Mouse (Mus musculus) limb, embryonic 14.5 days (tissue): ENCODE measurements around the gene Brd7. TPM values are rescaled to one million over a fixed set of nuclear protein-coding genes. Genes with fewer than 3 reads are reported as not detected.

Experiments used
- ATAC-seq: fragments of 200-750 bp; cut with Nextera tagmentation; 2 replicates; pipeline ENCODE4 v1.8.0; 2017; ENCODE audit warnings: low read depth, moderate number of reproducible peaks, moderate TSS enrichment; ENCODE audit not compliant: low FRiP score
- DNase-seq: peaks from one replicate; pipeline ENCODE4 v3.0.0-alpha.2; 2015; ENCODE audit warnings: low spot score
- H3K27ac ChIP-seq: fragments of 300-500 bp; sonication (generic); replicated peaks from 2 replicates; pipeline ENCODE4 v1.5.1; 2014; ENCODE audit warnings: low read depth, mild to moderate bottlenecking, low read length, moderate library complexity, mixed read lengths
- H3K27me3 ChIP-seq: fragments of 300-500 bp; sonication (generic); 2 replicates; pipeline ENCODE4 v1.6.1; 2014; ENCODE audit warnings: low read length, mixed read lengths; ENCODE audit not compliant: control insufficient read depth, insufficient read depth
- H3K36me3 ChIP-seq: fragments of 300-500 bp; sonication (generic); 2 replicates; pipeline ENCODE4 v1.6.1; 2014; ENCODE audit warnings: mild to moderate bottlenecking, low read length, moderate library complexity, mixed read lengths; ENCODE audit not compliant: control insufficient read depth, insufficient read depth
- H3K4me1 ChIP-seq: fragments of 300-500 bp; sonication (generic); 2 replicates; pipeline ENCODE4 v1.6.1; 2014; ENCODE audit warnings: antibody characterized with exemption, low read length, mixed read lengths; ENCODE audit not compliant: control insufficient read depth, insufficient read depth
- H3K4me2 ChIP-seq: fragments of 300-500 bp; sonication (generic); replicated peaks from 2 replicates; pipeline ENCODE4 v1.6.1; 2014; ENCODE audit warnings: low read depth, mild to moderate bottlenecking, low read length, moderate library complexity; ENCODE audit not compliant: severe bottlenecking
- H3K4me3 ChIP-seq: fragments of 300-500 bp; sonication (generic); replicated peaks from 2 replicates; pipeline ENCODE4 v1.5.1; 2014; ENCODE audit warnings: low read length
- H3K9ac ChIP-seq: fragments of 300-500 bp; sonication (generic); 2 replicates; pipeline ENCODE4 v1.6.1; 2014; ENCODE audit warnings: mild to moderate bottlenecking, low read depth, low read length, moderate library complexity; ENCODE audit not compliant: severe bottlenecking
- H3K9me3 ChIP-seq: fragments of 300-500 bp; sonication (generic); 2 replicates; pipeline ENCODE4 v1.6.1; 2016; ENCODE audit warnings: low read length; ENCODE audit not compliant: control insufficient read depth
- POLR2A ChIP-seq: fragments of 200-500 bp; IDR thresholded peaks from 2 replicates; pipeline ENCODE4 v1.8.0; 2012; ENCODE audit warnings: inconsistent platforms, mild to moderate bottlenecking, moderate library complexity, borderline replicate concordance; ENCODE audit not compliant: insufficient read depth, insufficient read length; ENCODE audit errors: extremely low read depth
- WGBS: fragments of 180-500 bp; shearing (Covaris S2); extraction: QIAGEN DNeasy Blood & Tissue Kit; methylation state at CpG from one replicate; pipeline ENCODE4 v1.1.7; 2014; 5-methylcytosine and 5-hydroxymethylcytosine counted together
- polyA plus RNA-seq, 2 experiments: library from polyadenylated mRNA; depleted of rRNA in 1 of 2; stranded (reverse) in 1 of 2; unstranded in 1 of 2; fragments of >200 nt; fragmentation: Nextera tagmentation in 1 of 2; extraction: Ambion mirVana in 1 of 2; gene quantifications; 2 replicates each; pipeline versions ENCODE4 v1.2.1 to v1.2.3; 2012 to 2014

The Brd7 gene
- polyA plus RNA-seq, 2 experiments: 73.6 to 77.7 TPM

DNA sequence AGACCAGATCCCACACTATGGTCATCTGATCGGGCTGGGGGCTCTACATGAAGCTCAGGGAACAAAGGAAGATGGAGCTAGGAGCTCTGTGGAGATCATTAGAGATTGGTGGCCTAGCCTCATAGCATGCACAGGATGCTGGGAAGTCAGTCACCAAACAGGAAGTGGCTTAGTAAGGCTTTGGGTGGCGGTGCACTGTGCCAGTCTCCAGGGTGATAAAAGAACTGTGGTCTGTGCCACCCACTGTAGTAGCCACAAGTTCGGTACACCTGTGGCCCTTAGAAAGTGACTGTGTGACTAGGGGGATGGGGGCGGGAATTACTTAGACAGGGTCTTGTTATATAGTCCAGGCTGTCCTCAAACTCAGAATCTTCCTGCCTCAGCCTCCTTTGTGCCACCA, 56.2 kb downstream of the Brd7 start:
- WGBS: 89% methylated on average over 4 of the region's 4 CpGs
- TF ChIP-seq POLR2A: no peak
- no peak for ATAC-seq
- no peak overlapping the region for H3K4me3 ChIP-seq
- DNase-seq: no peak
- no peaks in the 10 kb centered on the region for H3K27me3 ChIP-seq
- H3K4me1 ChIP-seq: no peaks in the 10 kb centered on the region
- H3K27ac ChIP-seq: no peak overlapping the region
- no peak overlapping the region for H3K9ac ChIP-seq
- no peak overlapping the region for H3K4me2 ChIP-seq
- no peaks in the 10 kb centered on the region for H3K36me3 ChIP-seq
- no peaks in the 10 kb centered on the region for H3K9me3 ChIP-seq

DNA sequence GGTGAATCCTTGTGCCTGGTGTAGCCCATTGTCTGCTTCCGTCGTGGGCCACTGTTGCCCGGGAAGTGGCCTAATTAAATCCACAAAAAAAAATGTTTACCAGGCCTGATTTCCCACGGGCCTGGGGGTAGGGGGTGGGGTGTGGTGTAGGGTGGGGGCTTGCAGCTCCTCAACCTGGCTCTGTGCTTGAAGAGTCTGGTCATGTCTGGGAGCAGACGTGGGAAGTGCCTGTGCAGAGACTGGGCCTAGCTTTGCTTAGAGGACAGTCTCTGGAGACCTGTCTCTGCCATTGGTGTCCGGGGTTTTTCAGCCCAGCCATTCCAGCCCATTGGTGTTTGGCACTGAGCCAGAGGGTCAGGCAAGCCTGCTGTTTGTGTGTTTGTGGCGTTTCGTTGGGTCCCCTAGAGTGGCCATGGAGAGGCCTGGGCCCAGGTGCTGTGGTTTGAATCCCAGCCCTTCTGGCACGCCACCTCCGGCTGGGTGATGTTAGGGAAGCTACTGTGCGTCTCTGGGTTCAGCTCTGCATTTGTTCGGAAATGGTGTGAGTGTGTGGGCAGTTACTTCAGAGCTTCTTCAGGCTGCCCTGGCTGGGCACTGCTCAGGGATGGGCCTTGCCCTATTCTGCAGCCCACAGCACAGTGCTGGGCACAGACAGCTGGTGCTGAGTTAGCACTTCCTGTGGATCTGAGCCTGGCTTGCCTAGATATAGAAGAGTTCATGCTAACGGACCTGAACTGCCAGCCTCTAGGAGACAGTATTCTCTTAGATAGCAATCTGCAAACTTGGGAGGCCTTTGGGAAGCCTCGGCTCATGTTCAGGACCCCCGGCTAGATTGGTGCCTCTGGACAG, 60.2 kb downstream of the Brd7 start:
- DNase-seq (no peak), ATAC-seq (no peak)
- TF ChIP-seq POLR2A: no peak
- no peaks in the 10 kb centered on the region for H3K9me3 ChIP-seq
- H3K4me3 ChIP-seq: no peak overlapping the region
- no peak overlapping the region for H3K9ac ChIP-seq
- H3K27ac ChIP-seq: no peak overlapping the region
- H3K4me2 ChIP-seq: no peak overlapping the region
- WGBS: 57% methylated on average over 15 of the region's 15 CpGs
- no peaks in the 10 kb centered on the region for H3K4me1 ChIP-seq
- no peaks in the 10 kb centered on the region for H3K36me3 ChIP-seq
- no peaks in the 10 kb centered on the region for H3K27me3 ChIP-seq

DNA sequence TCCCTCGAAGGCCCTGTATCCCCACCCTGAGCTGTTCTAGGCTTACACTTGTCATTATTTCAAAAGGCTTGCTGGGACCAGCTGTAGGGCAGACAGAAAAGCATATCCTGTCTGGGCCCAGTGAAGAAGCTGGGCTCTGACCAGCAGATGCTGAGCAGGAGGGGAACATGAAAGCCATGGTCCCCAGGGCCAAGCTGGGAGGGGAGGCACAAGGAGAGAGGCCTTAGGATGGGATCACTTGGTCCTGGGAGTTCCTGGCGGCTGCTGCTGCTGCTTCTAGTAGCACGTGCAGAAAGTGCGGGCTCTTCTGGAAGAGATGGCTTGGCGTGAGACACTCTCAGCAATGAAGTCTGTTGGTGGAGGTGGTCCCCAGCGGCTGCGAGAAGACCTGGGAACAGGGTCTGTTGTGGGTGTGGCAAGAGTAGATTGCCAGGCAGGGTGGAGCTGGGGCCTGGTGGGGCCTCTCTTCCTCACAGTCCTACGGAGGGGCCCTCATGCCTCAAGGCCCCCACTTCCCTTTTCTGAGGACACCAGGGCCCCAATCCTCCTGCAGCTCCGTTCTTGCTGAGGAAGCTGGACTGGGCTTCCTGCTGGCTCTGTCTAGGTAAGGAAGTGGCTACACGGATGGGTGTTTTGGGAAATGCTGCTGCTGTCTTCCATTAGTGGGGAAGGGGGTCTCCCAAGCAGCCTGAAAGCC, 61.9 kb downstream of the Brd7 start:
- DNase-seq (no peak), ATAC-seq (no peak)
- Histone ChIP-seq H3K9me3 (no peaks in the 10 kb centered on the region), H3K36me3 (no peaks in the 10 kb centered on the region), H3K4me2 (no peak overlapping the region), H3K4me3 (no peak overlapping the region), H3K9ac (no peak overlapping the region), H3K27me3 (no peaks in the 10 kb centered on the region), H3K4me1 (no peaks in the 10 kb centered on the region), H3K27ac (no peak overlapping the region)
- TF ChIP-seq POLR2A: no peak
- 64% methylated on average over 10 of the region's 10 CpGs for WGBS

DNA sequence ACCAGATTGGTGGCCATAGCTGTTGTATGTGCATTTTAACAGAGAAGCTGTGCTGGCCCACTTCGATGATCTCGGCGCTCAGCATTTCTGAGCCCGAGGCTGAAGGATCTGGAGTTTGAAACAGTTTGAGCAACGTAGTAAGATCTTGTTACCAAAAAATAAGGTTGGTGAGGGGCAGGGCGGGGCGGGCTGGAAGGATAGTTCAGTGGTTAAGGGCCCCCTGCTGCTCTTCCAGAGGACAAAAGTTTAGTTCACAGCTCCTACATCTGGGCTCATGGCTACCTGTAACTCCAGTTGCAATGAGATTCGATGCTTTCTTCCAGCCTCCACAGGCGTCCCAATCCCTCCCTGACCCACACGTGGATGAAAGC, 63.3 kb downstream of the Brd7 start:
- Histone ChIP-seq H3K27ac (no peak overlapping the region), H3K9me3 (no peaks in the 10 kb centered on the region), H3K9ac (no peak overlapping the region), H3K4me1 (no peaks in the 10 kb centered on the region), H3K27me3 (no peaks in the 10 kb centered on the region), H3K4me3 (no peak overlapping the region), H3K36me3 (no peaks in the 10 kb centered on the region), H3K4me2 (no peak overlapping the region)
- DNase-seq (no peak), ATAC-seq (no peak)
- 77% methylated on average over 10 of the region's 10 CpGs for WGBS
- no peak for TF ChIP-seq POLR2A

DNA sequence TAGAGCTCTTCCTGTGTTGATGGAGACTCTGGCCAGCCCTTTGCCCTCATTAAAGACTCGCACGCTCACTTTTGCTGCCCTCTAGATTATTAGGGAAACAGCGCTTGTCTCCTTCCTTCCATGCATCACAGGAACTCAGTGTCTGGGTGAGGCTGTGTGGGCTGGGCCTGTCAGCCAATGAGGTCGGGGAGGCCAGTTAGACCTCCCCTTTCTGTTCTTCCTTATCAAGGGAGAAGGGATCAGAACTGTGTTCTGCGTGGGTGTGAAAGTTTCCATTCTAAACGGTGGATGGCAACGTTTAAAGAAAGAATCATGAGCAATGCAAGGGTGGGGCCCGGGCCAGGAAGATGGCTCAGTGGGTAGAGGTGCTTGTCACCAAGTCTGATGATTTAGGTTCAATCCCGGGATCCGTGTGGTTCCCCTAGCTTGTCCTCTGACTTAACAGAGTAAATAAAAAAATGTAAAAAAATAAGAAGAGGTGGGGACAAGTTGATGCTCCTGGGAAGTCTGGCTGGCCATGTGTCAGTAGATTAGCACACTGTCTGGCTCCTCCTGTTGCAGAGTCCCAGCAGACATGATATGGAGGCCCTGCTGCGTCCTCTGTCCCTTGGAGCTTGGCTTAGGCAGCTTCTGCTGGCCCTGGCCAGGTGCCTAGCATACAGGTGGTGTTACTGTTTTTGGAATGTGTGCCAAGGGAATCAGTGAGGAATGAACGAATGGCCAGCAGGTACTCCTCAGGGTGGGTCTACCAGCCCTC, 63.8 kb downstream of the Brd7 start:
- H3K27me3 ChIP-seq: no peaks in the 10 kb centered on the region
- no peaks in the 10 kb centered on the region for H3K9me3 ChIP-seq
- no peak for TF ChIP-seq POLR2A
- H3K4me1 ChIP-seq: no peaks in the 10 kb centered on the region
- WGBS: 46% methylated on average over 12 of the region's 12 CpGs
- H3K36me3 ChIP-seq: no peaks in the 10 kb centered on the region
- H3K9ac ChIP-seq: no peak overlapping the region
- ATAC-seq: no peak
- no peak overlapping the region for H3K4me2 ChIP-seq
- no peak for DNase-seq
- no peak overlapping the region for H3K27ac ChIP-seq
- H3K4me3 ChIP-seq: no peak overlapping the region
